Mouse (Mus musculus) ES-Bruce4 (cell line): ENCODE measurements around the gene Adam11. TPM values are rescaled to one million over a fixed set of nuclear protein-coding genes. Genes with fewer than 3 reads are reported as not detected.

Experiments used
- H3K27ac ChIP-seq: 2 replicates; pipeline ENCODE4 v1.5.1; 2012; ENCODE audit warnings: low read length, inconsistent platforms; ENCODE audit not compliant: insufficient read depth
- H3K27me3 ChIP-seq: 2 replicates; pipeline ENCODE4 v1.6.1; 2012; ENCODE audit warnings: mild to moderate bottlenecking, low read length, inconsistent platforms; ENCODE audit not compliant: control insufficient read depth, poor library complexity, insufficient read depth, severe bottlenecking
- H3K36me3 ChIP-seq: 2 replicates; pipeline ENCODE4 v1.6.1; 2012; ENCODE audit warnings: inconsistent platforms, mild to moderate bottlenecking, low read length, moderate library complexity; ENCODE audit not compliant: control insufficient read depth, poor library complexity, insufficient read depth, severe bottlenecking
- H3K4me1 ChIP-seq: one replicate; pipeline ENCODE4 v1.8.1; 2011; ENCODE audit warnings: low read length; ENCODE audit not compliant: control insufficient read depth, insufficient read depth
- H3K4me3 ChIP-seq: 2 replicates; pipeline ENCODE4 v1.5.1; 2011; ENCODE audit warnings: low read depth, mild to moderate bottlenecking, low read length
- H3K9ac ChIP-seq: 2 replicates; pipeline ENCODE4 v1.6.1; 2012; ENCODE audit warnings: low read depth, mild to moderate bottlenecking, inconsistent platforms; ENCODE audit not compliant: poor library complexity, severe bottlenecking
- H3K9me3 ChIP-seq: replicated peaks from 2 replicates; pipeline ENCODE4 v1.6.1; 2012; ENCODE audit warnings: mild to moderate bottlenecking, low read length, inconsistent platforms; ENCODE audit not compliant: control insufficient read depth, poor library complexity, insufficient read depth, severe bottlenecking
- CTCF ChIP-seq: IDR thresholded peaks from one replicate; pipeline ENCODE4 v1.8.1; 2011; ENCODE audit warnings: low read depth, low read length
- EP300 ChIP-seq: IDR thresholded peaks from 2 replicates; pipeline ENCODE4 v1.6.1; 2011; ENCODE audit warnings: low read depth, low read length; ENCODE audit not compliant: insufficient read depth
- POLR2A ChIP-seq: IDR thresholded peaks from one replicate; pipeline ENCODE4 v1.8.1; 2011; ENCODE audit warnings: low read length; ENCODE audit not compliant: insufficient read depth
- polyA plus RNA-seq: library from polyadenylated mRNA; stranded (reverse); fragments of >200 nt; gene quantifications from 2 replicates; pipeline ENCODE4 v1.2.4, GENCODE M21; 2011; ENCODE audit warnings: low read depth; ENCODE audit not compliant: missing spikeins, insufficient read depth, insufficient read length

The Adam11 gene
- polyA plus RNA-seq, 1 experiment, result 1.2 TPM

DNA sequence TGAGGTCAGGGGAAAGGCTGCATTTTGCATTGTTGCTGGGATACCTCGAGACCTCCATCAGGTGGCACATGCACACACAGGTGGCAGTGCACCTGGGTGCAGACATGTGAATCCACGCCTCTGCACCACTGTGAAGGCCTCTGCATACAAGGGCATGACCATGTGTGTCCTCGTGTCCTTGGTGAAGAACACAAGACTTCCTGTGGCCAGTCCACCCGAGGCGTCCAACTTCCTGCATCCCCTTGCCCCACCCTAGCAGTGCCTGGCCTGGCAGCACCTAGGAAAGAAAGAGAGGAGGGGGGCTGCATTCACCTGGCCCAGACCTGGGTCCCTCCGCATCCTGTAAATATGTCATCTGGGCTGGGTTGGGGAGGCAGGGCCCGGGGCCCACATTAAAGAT is 18.6 kb downstream of the Adam11 start:
- H3K27me3 ChIP-seq, result no peaks in the 10 kb centered on the region
- no peaks in the 10 kb centered on the region for H3K9me3 ChIP-seq
- no peak overlapping the region for H3K9ac ChIP-seq
- H3K27ac ChIP-seq, result no peak overlapping the region
- H3K4me3 ChIP-seq, result no peak overlapping the region
- TF ChIP-seq EP300 (no peak), POLR2A (no peak), CTCF (no peak)
- peaks cover 1% of the 10 kb centered on the region for H3K4me1 ChIP-seq
- H3K36me3 ChIP-seq, result no peaks in the 10 kb centered on the region

DNA sequence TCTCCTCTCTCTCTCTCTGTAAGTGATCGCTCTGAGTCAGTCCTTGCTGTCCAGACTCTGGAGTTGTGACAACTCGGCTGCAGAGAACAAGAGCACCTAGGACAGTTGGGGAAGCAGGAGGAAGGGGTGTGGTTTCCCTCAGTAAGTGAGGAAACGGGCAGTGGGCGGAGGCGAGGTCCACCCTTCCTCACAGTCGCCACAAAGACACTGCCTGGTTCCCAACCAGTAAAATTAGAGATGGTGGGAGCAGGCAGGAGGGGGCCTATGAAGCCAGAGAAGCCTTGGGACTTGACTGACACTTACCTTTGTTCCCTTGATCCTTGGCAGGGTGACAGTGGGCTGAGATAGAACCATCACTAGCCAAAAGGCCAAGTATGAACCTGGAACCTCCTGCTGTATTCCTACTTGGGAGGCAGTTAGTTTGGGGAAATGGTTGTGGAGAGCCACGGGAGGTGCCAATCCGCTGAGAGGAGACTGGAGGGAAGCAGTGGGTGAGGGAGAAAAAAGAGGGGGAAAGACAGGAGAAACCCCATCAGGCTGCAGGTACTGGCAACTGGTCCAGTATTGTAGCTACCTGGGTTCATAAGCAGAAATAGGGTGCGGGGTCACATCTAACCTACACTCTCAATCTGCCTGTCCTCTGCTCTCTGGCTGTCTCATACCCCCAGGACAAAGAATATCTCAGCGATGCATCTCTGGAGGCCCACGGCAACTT is 19.2 kb downstream of the Adam11 start:
- no peak for TF ChIP-seq EP300
- no peak for TF ChIP-seq POLR2A
- no peak for TF ChIP-seq CTCF
- H3K27me3 ChIP-seq, result no peaks in the 10 kb centered on the region
- no peaks in the 10 kb centered on the region for H3K9me3 ChIP-seq
- H3K27ac ChIP-seq, result no peak overlapping the region
- peaks cover 1% of the 10 kb centered on the region for H3K4me1 ChIP-seq
- no peak overlapping the region for H3K4me3 ChIP-seq
- no peaks in the 10 kb centered on the region for H3K36me3 ChIP-seq
- H3K9ac ChIP-seq, result no peak overlapping the region

DNA sequence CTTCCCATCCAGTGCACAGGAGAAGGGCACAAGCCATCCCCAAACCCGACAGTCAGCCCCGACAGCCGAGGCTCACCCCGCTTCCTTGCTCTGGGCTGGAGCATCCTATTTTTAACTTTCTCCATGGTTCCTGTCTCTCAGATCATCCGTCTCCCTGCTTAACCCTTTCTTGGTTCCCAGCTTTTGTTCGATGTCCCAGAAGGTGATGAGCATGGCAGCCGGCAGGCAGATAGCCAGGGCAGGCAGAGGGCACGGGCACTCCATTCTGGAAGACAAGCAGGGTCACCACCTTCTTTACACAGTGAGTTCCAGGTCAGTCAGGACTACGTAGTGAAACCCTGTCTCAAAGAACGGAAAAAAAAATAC is 19.7 kb downstream of the Adam11 start:
- no peak overlapping the region for H3K4me3 ChIP-seq
- no peaks in the 10 kb centered on the region for H3K36me3 ChIP-seq
- H3K9ac ChIP-seq, result no peak overlapping the region
- TF ChIP-seq EP300 (no peak), CTCF (no peak), POLR2A (no peak)
- no peaks in the 10 kb centered on the region for H3K9me3 ChIP-seq
- peaks cover 1% of the 10 kb centered on the region for H3K4me1 ChIP-seq
- no peak overlapping the region for H3K27ac ChIP-seq
- no peaks in the 10 kb centered on the region for H3K27me3 ChIP-seq

DNA sequence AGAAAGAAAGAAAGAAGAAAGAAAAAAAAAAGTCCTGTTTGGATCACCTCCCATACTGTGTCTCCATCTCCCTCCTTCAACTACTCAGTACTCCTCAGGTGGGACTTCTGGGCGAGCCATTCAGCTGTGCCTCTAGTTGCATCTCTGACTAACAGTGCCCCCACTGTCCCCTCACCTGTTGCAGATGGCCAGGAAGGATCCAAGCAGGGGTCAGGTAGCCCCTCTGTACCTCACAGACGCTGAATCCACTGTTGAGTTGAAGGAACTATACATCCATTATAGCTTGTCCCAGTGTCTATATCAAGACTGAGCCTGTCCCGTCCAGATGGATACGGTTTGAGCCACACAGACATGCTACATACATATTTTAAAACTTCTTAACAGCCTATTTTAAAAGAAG is 20.3 kb downstream of the Adam11 start:
- H3K4me3 ChIP-seq, result no peak overlapping the region
- H3K27me3 ChIP-seq, result no peaks in the 10 kb centered on the region
- no peak overlapping the region for H3K27ac ChIP-seq
- H3K9ac ChIP-seq, result no peak overlapping the region
- H3K4me1 ChIP-seq, result peaks cover 1% of the 10 kb centered on the region
- TF ChIP-seq POLR2A (no peak), EP300 (no peak), CTCF (no peak)
- no peaks in the 10 kb centered on the region for H3K36me3 ChIP-seq
- H3K9me3 ChIP-seq, result no peaks in the 10 kb centered on the region

DNA sequence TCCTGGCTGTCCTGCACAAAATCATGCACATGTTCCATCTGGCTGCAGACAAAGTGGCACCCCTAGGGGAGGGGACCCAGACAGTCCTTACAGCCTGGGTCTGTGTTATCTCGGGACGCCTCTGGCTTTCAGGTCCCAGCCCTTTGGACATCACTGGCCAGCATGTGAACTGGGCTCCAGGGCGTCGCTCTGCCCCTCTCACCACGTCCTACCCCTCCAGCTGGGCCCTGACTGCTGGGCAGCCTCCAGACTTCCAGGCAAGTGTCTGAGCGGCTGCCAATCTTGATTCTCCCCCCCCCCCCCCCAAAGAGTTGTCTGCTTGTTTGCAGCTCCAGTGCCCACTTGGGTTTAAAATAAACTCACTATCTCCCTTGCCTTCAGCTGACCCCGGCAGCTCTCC is 22.2 kb downstream of the Adam11 start:
- no peak overlapping the region for H3K9ac ChIP-seq
- no peak for TF ChIP-seq EP300
- TF ChIP-seq POLR2A, result no peak
- no peak overlapping the region for H3K4me3 ChIP-seq
- no peaks in the 10 kb centered on the region for H3K36me3 ChIP-seq
- peaks cover 1% of the 10 kb centered on the region for H3K4me1 ChIP-seq
- no peaks in the 10 kb centered on the region for H3K27me3 ChIP-seq
- no peak overlapping the region for H3K27ac ChIP-seq
- no peaks in the 10 kb centered on the region for H3K9me3 ChIP-seq

DNA sequence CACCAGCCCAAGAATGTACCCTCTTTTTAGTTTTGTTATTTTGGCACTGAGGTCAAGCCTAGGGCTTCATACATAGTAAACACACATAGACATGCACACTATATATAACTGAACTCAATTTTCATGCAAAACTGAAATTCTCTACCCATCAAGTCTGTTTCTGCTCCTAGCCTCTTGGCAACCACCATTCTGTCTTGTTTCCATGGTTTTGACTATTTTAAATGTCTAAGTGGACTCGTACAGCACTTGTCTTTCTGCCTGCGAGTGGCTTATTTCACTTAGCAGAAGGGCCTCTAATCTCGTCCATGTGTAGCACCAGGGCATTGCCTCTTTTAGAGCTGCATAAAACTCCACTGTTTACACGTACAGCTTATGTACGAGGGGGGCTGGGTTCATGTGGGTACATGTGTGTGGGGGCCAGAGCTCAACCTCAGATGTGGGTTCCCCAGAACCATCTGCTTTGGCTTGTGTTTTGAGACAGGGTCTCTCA is 26.5 kb downstream of the Adam11 start:
- Histone ChIP-seq H3K27me3 (no peaks in the 10 kb centered on the region), H3K27ac (no peak overlapping the region), H3K36me3 (no peaks in the 10 kb centered on the region), H3K9ac (no peak overlapping the region), H3K9me3 (no peaks in the 10 kb centered on the region), H3K4me1 (peaks cover 1% of the 10 kb centered on the region), H3K4me3 (no peak overlapping the region)
- TF ChIP-seq EP300 (no peak), POLR2A (no peak), CTCF (no peak)
